Mouse (Mus musculus): ENCODE measurements around the gene Ces1e. TPM values are rescaled to one million over a fixed set of nuclear protein-coding genes. Genes with fewer than 3 reads are reported as not detected.
"Not testable (repeated sequence)": the region's sequence is repeated elsewhere in the genome, so short reads cannot be mapped to it uniquely, and the experiment has no call there.

Ces1e gene
- polyA plus RNA-seq, 1 experiment: 0.20 TPM

DNA sequence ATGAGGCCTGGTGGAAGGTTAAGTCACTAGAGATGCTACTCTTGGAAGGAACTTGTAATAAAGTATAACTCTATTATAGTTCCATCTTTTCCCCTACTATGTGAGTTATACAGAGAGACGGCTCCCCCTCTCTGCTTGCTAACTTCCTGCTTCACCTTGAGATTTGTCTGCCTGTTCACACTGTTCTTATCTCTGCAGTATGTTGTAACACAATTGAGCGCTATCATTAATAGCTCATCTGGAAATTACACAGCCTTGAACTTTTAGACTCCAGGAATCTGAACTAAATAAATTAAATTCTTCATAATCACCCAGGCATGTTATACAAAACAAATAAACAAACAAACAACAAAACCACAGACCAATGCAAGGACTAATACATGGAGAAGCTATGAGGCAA, 16.6 kb upstream of the Ces1e start:
- no peaks in the 10 kb centered on the region for H3K36me3 ChIP-seq (ENCODE audit: control insufficient read depth, insufficient read depth, low read length)
- H3K27ac ChIP-seq (ENCODE audit: insufficient read depth, low read length): no peak overlapping the region
- 79% methylated on average over 2 of the region's 2 CpGs for WGBS
- TF ChIP-seq POLR2A (IDR thresholded peaks at IDR 0.05; ENCODE audit: low read depth, low read length) (no peak), CTCF (IDR thresholded peaks at IDR 0.05; ENCODE audit: extremely low read depth, insufficient read depth, insufficient read length, insufficient replicate concordance) (no peak)
- no peak overlapping the region for H3K4me3 ChIP-seq (ENCODE audit: extremely low read depth, insufficient read depth, insufficient read length)
- no peaks in the 10 kb centered on the region for H3K4me1 ChIP-seq (ENCODE audit: control insufficient read depth, insufficient read depth, insufficient read length)
- no peak for DNase-seq (ENCODE audit: low read depth in 1 of 2, low spot score in 2 of 2)
- H3K27me3 ChIP-seq (ENCODE audit: control insufficient read depth, insufficient read depth, low read length): no peaks in the 10 kb centered on the region

DNA sequence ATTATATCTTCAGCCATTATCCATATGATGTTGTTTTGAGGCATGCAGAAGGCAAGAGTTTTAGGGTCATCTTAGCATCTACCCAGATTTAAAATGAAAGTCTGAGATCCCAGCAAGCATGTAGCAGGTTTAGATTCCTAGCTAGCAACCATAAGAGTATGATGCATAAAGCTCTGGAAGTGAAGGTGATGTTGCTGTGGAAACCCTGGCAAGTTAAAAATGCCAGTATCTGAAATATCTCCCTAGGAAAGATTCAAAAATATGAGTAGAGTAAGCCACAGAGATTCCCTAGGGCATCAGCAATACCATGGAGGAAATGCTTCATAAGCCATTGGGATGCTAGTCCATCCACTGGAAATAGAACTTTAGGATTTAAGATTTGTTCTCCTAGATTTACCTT, 10.5 kb upstream of the Ces1e start:
- no peak for TF ChIP-seq POLR2A (IDR thresholded peaks at IDR 0.05; ENCODE audit: low read depth, low read length)
- TF ChIP-seq CTCF (IDR thresholded peaks at IDR 0.05; ENCODE audit: extremely low read depth, insufficient read depth, insufficient read length, insufficient replicate concordance): no peak
- no peak overlapping the region for H3K4me3 ChIP-seq (ENCODE audit: extremely low read depth, insufficient read depth, insufficient read length)
- H3K4me1 ChIP-seq (ENCODE audit: control insufficient read depth, insufficient read depth, insufficient read length): no peaks in the 10 kb centered on the region
- H3K27me3 ChIP-seq (ENCODE audit: control insufficient read depth, insufficient read depth, low read length): no peaks in the 10 kb centered on the region
- DNase-seq (ENCODE audit: low read depth in 1 of 2, low spot score in 2 of 2): no peak
- H3K27ac ChIP-seq (ENCODE audit: insufficient read depth, low read length): no peak overlapping the region
- H3K36me3 ChIP-seq (ENCODE audit: control insufficient read depth, insufficient read depth, low read length): no peaks in the 10 kb centered on the region

DNA sequence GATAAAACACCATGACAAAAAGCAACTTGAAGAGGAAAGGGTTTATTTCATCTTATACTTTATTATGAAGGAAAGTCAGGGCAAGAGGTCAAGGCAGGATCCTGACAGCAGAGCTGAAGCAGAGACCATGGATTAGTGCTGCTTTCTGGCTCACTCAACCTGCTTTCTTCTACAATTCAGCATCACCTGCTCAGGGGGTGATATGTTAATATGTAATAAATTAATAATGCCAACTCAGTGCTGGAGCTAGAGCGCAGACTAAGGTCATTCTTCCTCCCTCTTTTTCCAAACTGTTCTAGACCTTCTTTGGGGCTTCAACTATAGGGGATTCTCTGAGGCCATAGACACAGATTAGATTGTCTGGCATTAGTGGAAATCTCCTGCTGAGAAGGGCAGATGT, 6.3 kb upstream of the Ces1e start:
- no peak overlapping the region for H3K27ac ChIP-seq (ENCODE audit: insufficient read depth, low read length)
- WGBS: 93% methylated on average over 1 of the region's 1 CpGs
- no peaks in the 10 kb centered on the region for H3K27me3 ChIP-seq (ENCODE audit: control insufficient read depth, insufficient read depth, low read length)
- no peak for TF ChIP-seq POLR2A (IDR thresholded peaks at IDR 0.05; ENCODE audit: low read depth, low read length)
- H3K36me3 ChIP-seq (ENCODE audit: control insufficient read depth, insufficient read depth, low read length): no peaks in the 10 kb centered on the region
- H3K4me1 ChIP-seq (ENCODE audit: control insufficient read depth, insufficient read depth, insufficient read length): no peaks in the 10 kb centered on the region
- no peak for DNase-seq (ENCODE audit: low read depth in 1 of 2, low spot score in 2 of 2)
- H3K4me3 ChIP-seq (ENCODE audit: extremely low read depth, insufficient read depth, insufficient read length): no peak overlapping the region

DNA sequence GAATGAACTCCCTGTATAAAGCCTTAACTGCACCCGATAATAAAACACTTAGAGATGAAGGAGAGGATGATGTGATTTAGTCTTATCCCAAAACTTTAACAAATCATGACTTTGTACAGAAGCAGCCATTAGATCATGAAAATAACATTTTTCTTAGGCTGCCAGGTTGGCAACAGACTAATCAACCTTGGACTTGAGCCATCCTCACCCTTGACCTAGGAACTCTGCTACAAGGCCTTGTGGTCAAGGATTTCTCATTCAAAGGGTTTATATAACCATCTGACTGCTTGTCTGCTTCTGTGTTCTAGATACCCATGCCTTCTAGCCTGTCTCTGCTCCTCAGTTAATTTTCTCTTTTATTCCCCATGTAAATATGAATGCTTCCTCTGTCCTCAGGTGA, 5.3 kb upstream of the Ces1e start:
- no peak for DNase-seq (ENCODE audit: low read depth in 1 of 2, low spot score in 2 of 2)
- 82% methylated on average over 1 of the region's 1 CpGs for WGBS
- H3K4me1 ChIP-seq (ENCODE audit: control insufficient read depth, insufficient read depth, insufficient read length): no peaks in the 10 kb centered on the region
- no peaks in the 10 kb centered on the region for H3K27me3 ChIP-seq (ENCODE audit: control insufficient read depth, insufficient read depth, low read length)
- H3K27ac ChIP-seq (ENCODE audit: insufficient read depth, low read length): no peak overlapping the region
- H3K36me3 ChIP-seq (ENCODE audit: control insufficient read depth, insufficient read depth, low read length): no peaks in the 10 kb centered on the region
- TF ChIP-seq CTCF (IDR thresholded peaks at IDR 0.05; ENCODE audit: extremely low read depth, insufficient read depth, insufficient read length, insufficient replicate concordance): no peak
- TF ChIP-seq POLR2A (IDR thresholded peaks at IDR 0.05; ENCODE audit: low read depth, low read length): no peak
- no peak overlapping the region for H3K4me3 ChIP-seq (ENCODE audit: extremely low read depth, insufficient read depth, insufficient read length)

DNA sequence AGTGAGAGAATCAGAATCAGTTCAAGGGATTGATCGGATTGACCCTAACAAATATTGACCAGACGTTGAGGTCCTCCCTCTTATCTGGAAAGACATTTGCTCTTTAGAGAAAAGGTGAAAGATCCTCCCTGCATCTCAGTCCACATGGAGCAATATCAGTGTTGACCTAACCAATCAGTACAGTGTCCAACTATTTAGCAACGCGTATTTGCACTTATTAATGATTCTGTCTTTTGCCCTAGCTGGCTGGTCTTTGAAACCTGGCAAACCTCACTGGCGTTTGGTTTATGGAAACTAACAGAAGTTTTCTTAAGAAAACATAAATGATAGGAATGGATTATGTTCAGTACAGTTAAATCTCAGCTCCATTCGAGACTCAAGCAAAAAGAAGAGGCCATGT, 4.6 kb upstream of the Ces1e start:
- Histone ChIP-seq H3K36me3 (ENCODE audit: control insufficient read depth, insufficient read depth, low read length) (no peaks in the 10 kb centered on the region), H3K27ac (ENCODE audit: insufficient read depth, low read length) (no peak overlapping the region), H3K27me3 (ENCODE audit: control insufficient read depth, insufficient read depth, low read length) (no peaks in the 10 kb centered on the region), H3K4me1 (ENCODE audit: control insufficient read depth, insufficient read depth, insufficient read length) (no peaks in the 10 kb centered on the region), H3K4me3 (ENCODE audit: extremely low read depth, insufficient read depth, insufficient read length) (no peak overlapping the region)
- 86% methylated on average over 6 of the region's 6 CpGs for WGBS
- DNase-seq (ENCODE audit: low read depth in 1 of 2, low spot score in 2 of 2): no peak
- no peak for TF ChIP-seq POLR2A (IDR thresholded peaks at IDR 0.05; ENCODE audit: low read depth, low read length)
- TF ChIP-seq CTCF (IDR thresholded peaks at IDR 0.05; ENCODE audit: extremely low read depth, insufficient read depth, insufficient read length, insufficient replicate concordance): no peak

DNA sequence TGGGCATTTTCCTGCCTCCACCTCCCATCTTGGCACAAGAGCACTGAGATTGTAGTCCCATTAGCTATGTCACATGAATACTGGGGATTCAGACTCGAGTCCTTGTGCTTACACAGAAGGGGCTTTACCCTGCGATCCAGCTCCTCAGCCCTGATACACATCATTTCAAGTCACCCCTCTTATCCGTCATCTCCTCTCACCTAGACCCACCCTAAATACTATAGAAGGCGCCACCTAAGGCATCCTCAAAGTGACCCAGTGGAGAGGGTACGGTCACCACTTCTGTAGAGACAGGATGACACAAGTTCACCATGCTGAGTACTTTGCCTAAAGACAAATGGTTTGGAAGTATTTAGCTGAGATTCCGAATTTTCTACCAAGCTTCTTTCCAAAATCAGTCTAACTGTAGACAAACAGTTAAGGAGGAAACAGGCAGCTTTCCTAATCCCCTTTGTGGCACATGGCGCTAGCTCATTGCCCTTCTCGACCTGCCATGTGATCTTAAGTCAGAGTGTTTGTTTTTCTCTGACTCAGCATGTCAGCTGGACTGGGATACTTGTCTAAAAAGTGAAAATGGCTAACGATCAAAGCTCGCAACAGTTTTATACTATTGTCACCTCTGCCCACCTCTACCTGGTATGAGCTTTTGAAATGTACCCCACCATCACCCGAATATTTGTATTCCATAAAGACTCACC, 597 bp downstream of the Ces1e start:
- no peak for DNase-seq (ENCODE audit: low read depth in 1 of 2, low spot score in 2 of 2)
- Histone ChIP-seq H3K27ac (ENCODE audit: insufficient read depth, low read length) (no peak overlapping the region), H3K4me3 (ENCODE audit: extremely low read depth, insufficient read depth, insufficient read length) (no peak overlapping the region), H3K27me3 (ENCODE audit: control insufficient read depth, insufficient read depth, low read length) (no peaks in the 10 kb centered on the region), H3K4me1 (ENCODE audit: control insufficient read depth, insufficient read depth, insufficient read length) (no peaks in the 10 kb centered on the region), H3K36me3 (ENCODE audit: control insufficient read depth, insufficient read depth, low read length) (no peaks in the 10 kb centered on the region)
- TF ChIP-seq POLR2A (IDR thresholded peaks at IDR 0.05; ENCODE audit: low read depth, low read length) (no peak), CTCF (IDR thresholded peaks at IDR 0.05; ENCODE audit: extremely low read depth, insufficient read depth, insufficient read length, insufficient replicate concordance) (no peak)
- 74% methylated on average over 11 of the region's 11 CpGs for WGBS

DNA sequence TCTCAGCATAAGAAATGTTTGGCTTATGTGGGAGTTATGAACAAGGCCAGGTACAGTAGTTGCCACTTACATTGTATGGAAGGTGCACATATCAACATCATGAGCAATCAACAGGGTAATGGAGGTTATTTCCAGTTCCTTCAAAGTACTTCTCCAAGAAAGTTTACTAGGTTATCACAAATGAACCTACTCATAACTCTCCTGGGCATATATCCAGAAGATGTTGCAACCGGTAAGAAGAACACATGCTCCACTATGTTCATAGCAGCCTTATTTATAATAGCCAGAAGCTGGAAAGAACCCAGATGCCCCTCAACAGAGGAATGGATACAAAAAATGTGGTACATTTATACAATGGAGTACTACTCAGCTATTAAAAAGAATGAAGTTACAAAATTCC, 2.9 kb downstream of the Ces1e start:
- H3K27ac ChIP-seq (ENCODE audit: insufficient read depth, low read length); H3K4me3 ChIP-seq (ENCODE audit: extremely low read depth, insufficient read depth, insufficient read length); DNase-seq (ENCODE audit: low read depth in 1 of 2, low spot score in 2 of 2); H3K27me3 ChIP-seq (ENCODE audit: control insufficient read depth, insufficient read depth, low read length); H3K36me3 ChIP-seq (ENCODE audit: control insufficient read depth, insufficient read depth, low read length); H3K4me1 ChIP-seq (ENCODE audit: control insufficient read depth, insufficient read depth, insufficient read length): not testable (repeated sequence)
- 98% methylated on average over 1 of the region's 1 CpGs for WGBS
